Mouse (Mus musculus): ENCODE measurements around the gene Rpl3. TPM values are rescaled to one million over a fixed set of nuclear protein-coding genes. Genes with fewer than 3 reads are reported as not detected.

Rpl3 gene
- polyA plus RNA-seq, 1 experiment = 428 TPM

GRCm38 (mm10) chr15:80094201-80094600 is 2.5 kb upstream of the Rpl3 start:
- WGBS = 89% methylated on average over 13 of the region's 13 CpGs
- Histone ChIP-seq H3K4me3 (replicated peaks; ENCODE audit: extremely low read depth, low read depth, low read length) (no peak overlapping the region), H3K4me1 (ENCODE audit: control insufficient read depth, insufficient read depth, low read length) (peaks cover 4% of the 10 kb centered on the region)
- no peak for TF ChIP-seq CTCF (IDR thresholded peaks at IDR 0.05; ENCODE audit: insufficient read depth, low read length)
- no peak for DNase-seq

GRCm38 (mm10) chr15:80092599-80092998 is 931 bp upstream of the Rpl3 start:
- 37% methylated on average over 8 of the region's 8 CpGs for WGBS

GRCm38 (mm10) chr15:80092041-80092441 is 373 bp upstream of the Rpl3 start:
- Histone ChIP-seq H3K4me1 (ENCODE audit: control insufficient read depth, insufficient read depth, low read length) (peaks cover 4% of the 10 kb centered on the region), H3K4me3 (replicated peaks; ENCODE audit: extremely low read depth, low read depth, low read length) (no peak overlapping the region)
- no peak for DNase-seq
- 52% methylated on average over 7 of the region's 7 CpGs for WGBS
- no peak for TF ChIP-seq POLR2A (IDR thresholded peaks at IDR 0.05; ENCODE audit: borderline replicate concordance, extremely low read depth, low read depth, low read length)
- no peak for TF ChIP-seq CTCF (IDR thresholded peaks at IDR 0.05; ENCODE audit: insufficient read depth, low read length)

More at GRCm38 (mm10) chr15:80092599-80092998, 931 bp upstream of the Rpl3 start:
- Histone ChIP-seq H3K4me1 (ENCODE audit: control insufficient read depth, insufficient read depth, low read length) (peaks cover 4% of the 10 kb centered on the region), H3K4me3 (replicated peaks; ENCODE audit: extremely low read depth, low read depth, low read length) (no peak overlapping the region)
- TF ChIP-seq CTCF (IDR thresholded peaks at IDR 0.05; ENCODE audit: insufficient read depth, low read length) = no peak
- no peak for TF ChIP-seq POLR2A (IDR thresholded peaks at IDR 0.05; ENCODE audit: borderline replicate concordance, extremely low read depth, low read depth, low read length)
- no peak for DNase-seq

- 2% methylated on average over 17 of the region's 17 CpGs for WGBS
Measured at GRCm38 (mm10) chr15:80090741-80091120, 937 bp downstream of the Rpl3 start.

GRCm38 (mm10) chr15:80090155-80090554 is 1.5 kb downstream of the Rpl3 start:
- Histone ChIP-seq H3K4me1 (ENCODE audit: control insufficient read depth, insufficient read depth, low read length) (peaks cover 4% of the 10 kb centered on the region), H3K4me3 (replicated peaks; ENCODE audit: extremely low read depth, low read depth, low read length) (no peak overlapping the region)
- no peak for DNase-seq
- WGBS = 77% methylated on average over 11 of the region's 11 CpGs
- TF ChIP-seq POLR2A (IDR thresholded peaks at IDR 0.05; ENCODE audit: borderline replicate concordance, extremely low read depth, low read depth, low read length) = no peak
- no peak for TF ChIP-seq CTCF (IDR thresholded peaks at IDR 0.05; ENCODE audit: insufficient read depth, low read length)

More at GRCm38 (mm10) chr15:80090741-80091120, 937 bp downstream of the Rpl3 start:
- no peak for TF ChIP-seq POLR2A (IDR thresholded peaks at IDR 0.05; ENCODE audit: borderline replicate concordance, extremely low read depth, low read depth, low read length)
- Histone ChIP-seq H3K4me3 (replicated peaks; ENCODE audit: extremely low read depth, low read depth, low read length) (peak overlapping the region; percentile 81), H3K4me1 (ENCODE audit: control insufficient read depth, insufficient read depth, low read length) (peaks cover 4% of the 10 kb centered on the region)
- DNase-seq = no peak

GRCm38 (mm10) chr15:80088637-80089036 is 3.0 kb downstream of the Rpl3 start:
- TF ChIP-seq POLR2A (IDR thresholded peaks at IDR 0.05; ENCODE audit: borderline replicate concordance, extremely low read depth, low read depth, low read length) = no peak
- TF ChIP-seq CTCF (IDR thresholded peaks at IDR 0.05; ENCODE audit: insufficient read depth, low read length) = peak; percentile 95
- peaks cover 4% of the 10 kb centered on the region for H3K4me1 ChIP-seq (ENCODE audit: control insufficient read depth, insufficient read depth, low read length)
- 33% methylated on average over 4 of the region's 4 CpGs for WGBS
- no peak overlapping the region for H3K4me3 ChIP-seq (replicated peaks; ENCODE audit: extremely low read depth, low read depth, low read length)
- DNase-seq = peak; percentile 79

- WGBS = 67% methylated on average over 9 of the region's 9 CpGs
- TF ChIP-seq POLR2A (IDR thresholded peaks at IDR 0.05; ENCODE audit: borderline replicate concordance, extremely low read depth, low read depth, low read length) (no peak), CTCF (IDR thresholded peaks at IDR 0.05; ENCODE audit: insufficient read depth, low read length) (no peak)
- no peak overlapping the region for H3K4me3 ChIP-seq (replicated peaks; ENCODE audit: extremely low read depth, low read depth, low read length)
- DNase-seq = no peak
- peaks cover 6% of the 10 kb centered on the region for H3K4me1 ChIP-seq (ENCODE audit: control insufficient read depth, insufficient read depth, low read length)
Measured at GRCm38 (mm10) chr15:80087406-80088012, 4.2 kb downstream of the Rpl3 start.

GRCm38 (mm10) chr15:80083740-80084139 is 7.9 kb downstream of the Rpl3 start:
- TF ChIP-seq CTCF (IDR thresholded peaks at IDR 0.05; ENCODE audit: insufficient read depth, low read length) = no peak
- TF ChIP-seq POLR2A (IDR thresholded peaks at IDR 0.05; ENCODE audit: borderline replicate concordance, extremely low read depth, low read depth, low read length) = no peak

GRCm38 (mm10) chr15:80083276-80083731 is 8.4 kb downstream of the Rpl3 start:
- Histone ChIP-seq H3K4me3 (replicated peaks; ENCODE audit: extremely low read depth, low read depth, low read length) (peak overlapping the region; percentile 98), H3K4me1 (ENCODE audit: control insufficient read depth, insufficient read depth, low read length) (peaks cover 8% of the 10 kb centered on the region)
- no peak for TF ChIP-seq CTCF (IDR thresholded peaks at IDR 0.05; ENCODE audit: insufficient read depth, low read length)
- TF ChIP-seq POLR2A (IDR thresholded peaks at IDR 0.05; ENCODE audit: borderline replicate concordance, extremely low read depth, low read depth, low read length) = peak; percentile 100
- WGBS = under 1% methylated on average over 30 of the region's 30 CpGs
- DNase-seq = peak; percentile 97

More at GRCm38 (mm10) chr15:80083740-80084139, 7.9 kb downstream of the Rpl3 start:
- WGBS = under 1% methylated on average over 12 of the region's 12 CpGs
- no peak for DNase-seq
- H3K4me1 ChIP-seq (ENCODE audit: control insufficient read depth, insufficient read depth, low read length) = peaks cover 8% of the 10 kb centered on the region
- peak overlapping the region; percentile 90 for H3K4me3 ChIP-seq (replicated peaks; ENCODE audit: extremely low read depth, low read depth, low read length)

GRCm38 (mm10) chr15:80082661-80083275 is 8.9 kb downstream of the Rpl3 start:
- no peak for TF ChIP-seq CTCF (IDR thresholded peaks at IDR 0.05; ENCODE audit: insufficient read depth, low read length)
- WGBS = under 1% methylated on average over 21 of the region's 21 CpGs
- Histone ChIP-seq H3K4me1 (ENCODE audit: control insufficient read depth, insufficient read depth, low read length) (peaks cover 8% of the 10 kb centered on the region), H3K4me3 (replicated peaks; ENCODE audit: extremely low read depth, low read depth, low read length) (peak overlapping the region; percentile 98)
- DNase-seq = no peak
